Mouse (Mus musculus): Measurements from ENCODE around the gene Sema4d. TPM values are rescaled to one million over a fixed set of nuclear protein-coding genes. Genes with fewer than 3 reads are reported as not detected.

Sema4d gene
- polyA plus RNA-seq, 2 experiments, result 6.8 to 8.5 TPM

DNA sequence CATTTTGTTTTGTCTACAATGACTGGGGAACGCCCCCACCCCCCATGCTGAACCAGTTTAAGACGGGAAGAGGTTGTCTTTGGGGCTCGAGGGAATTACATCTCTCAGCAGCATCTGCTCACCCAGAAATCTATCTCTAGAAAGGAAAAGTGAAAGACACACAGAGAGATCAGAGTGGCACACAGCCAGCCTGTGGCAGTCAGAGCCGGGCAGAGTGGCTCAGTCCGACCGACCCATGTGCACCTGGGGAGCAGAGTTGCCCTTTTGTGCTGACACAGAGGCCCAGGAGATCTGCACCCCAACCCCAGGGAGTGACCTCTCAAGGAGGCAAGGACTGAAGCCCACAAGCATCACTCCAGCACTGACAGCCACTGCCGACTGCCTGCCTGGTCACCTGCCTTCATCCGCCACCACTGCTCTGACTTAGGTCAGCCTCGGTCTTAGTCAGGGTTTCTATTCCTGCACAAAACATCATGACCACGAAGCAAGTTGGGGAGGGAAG, 50.9 kb downstream of the Sema4d start:
- DNase-seq (ENCODE audit: low spot score), result no peak
- no peak overlapping the region for H3K27ac ChIP-seq (replicated peaks; ENCODE audit: low read depth, low read length)
- H3K9me3 ChIP-seq (ENCODE audit: control insufficient read depth, low read length), result no peaks in the 10 kb centered on the region
- H3K36me3 ChIP-seq (ENCODE audit: control insufficient read depth, insufficient read depth, low read length), result no peaks in the 10 kb centered on the region
- H3K4me2 ChIP-seq (replicated peaks; ENCODE audit: low read depth, low read length, severe bottlenecking), result no peak overlapping the region
- peaks cover 2% of the 10 kb centered on the region for H3K4me1 ChIP-seq (ENCODE audit: control insufficient read depth, insufficient read depth, low read length)
- 77% methylated on average over 10 of the region's 10 CpGs for WGBS
- no peak overlapping the region for H3K4me3 ChIP-seq (replicated peaks; ENCODE audit: low read length)
- H3K27me3 ChIP-seq (ENCODE audit: control insufficient read depth, insufficient read depth, low read length), result no peaks in the 10 kb centered on the region
- no peak for TF ChIP-seq POLR2A (IDR thresholded peaks at IDR 0.05; ENCODE audit: borderline replicate concordance, extremely low read depth, insufficient read depth, insufficient read length)
- ATAC-seq (ENCODE audit: low FRiP score, low read depth), result no peak
- H3K9ac ChIP-seq (ENCODE audit: low read depth, low read length, severe bottlenecking), result no peak overlapping the region

DNA sequence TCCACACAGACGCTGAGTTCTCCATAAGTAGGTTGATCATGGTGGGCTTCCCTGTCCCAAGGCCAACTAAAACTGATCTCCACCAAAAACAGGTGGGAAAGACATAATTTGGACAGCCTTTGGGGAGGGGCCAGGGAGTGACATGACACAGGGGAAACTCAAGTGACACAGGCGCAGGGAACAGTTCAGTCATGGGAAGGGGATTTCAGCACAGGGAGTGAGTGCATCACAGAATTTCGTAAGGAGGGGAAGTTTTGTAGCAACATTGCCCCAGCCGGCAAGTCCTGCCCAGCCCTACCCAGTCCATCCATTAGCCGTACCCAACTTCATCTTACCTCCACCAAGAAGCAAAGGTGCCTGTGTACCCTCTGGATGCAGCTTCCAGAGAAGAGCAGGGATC, 52.8 kb downstream of the Sema4d start:
- Histone ChIP-seq H3K4me1 (ENCODE audit: control insufficient read depth, insufficient read depth, low read length) (no peaks in the 10 kb centered on the region; the same call in 1 of the 2 replicates), H3K4me3 (replicated peaks; ENCODE audit: low read length) (no peak overlapping the region), H3K27ac (replicated peaks; ENCODE audit: low read depth, low read length) (no peak overlapping the region), H3K9me3 (ENCODE audit: control insufficient read depth, low read length) (no peaks in the 10 kb centered on the region), H3K9ac (ENCODE audit: low read depth, low read length, severe bottlenecking) (no peak overlapping the region), H3K27me3 (ENCODE audit: control insufficient read depth, insufficient read depth, low read length) (no peaks in the 10 kb centered on the region), H3K4me2 (replicated peaks; ENCODE audit: low read depth, low read length, severe bottlenecking) (no peak overlapping the region), H3K36me3 (ENCODE audit: control insufficient read depth, insufficient read depth, low read length) (no peaks in the 10 kb centered on the region)
- no peak for DNase-seq (ENCODE audit: low spot score)
- WGBS, result 81% methylated on average over 5 of the region's 5 CpGs
- ATAC-seq (ENCODE audit: low FRiP score, low read depth), result no peak
- no peak for TF ChIP-seq POLR2A (IDR thresholded peaks at IDR 0.05; ENCODE audit: borderline replicate concordance, extremely low read depth, insufficient read depth, insufficient read length)

DNA sequence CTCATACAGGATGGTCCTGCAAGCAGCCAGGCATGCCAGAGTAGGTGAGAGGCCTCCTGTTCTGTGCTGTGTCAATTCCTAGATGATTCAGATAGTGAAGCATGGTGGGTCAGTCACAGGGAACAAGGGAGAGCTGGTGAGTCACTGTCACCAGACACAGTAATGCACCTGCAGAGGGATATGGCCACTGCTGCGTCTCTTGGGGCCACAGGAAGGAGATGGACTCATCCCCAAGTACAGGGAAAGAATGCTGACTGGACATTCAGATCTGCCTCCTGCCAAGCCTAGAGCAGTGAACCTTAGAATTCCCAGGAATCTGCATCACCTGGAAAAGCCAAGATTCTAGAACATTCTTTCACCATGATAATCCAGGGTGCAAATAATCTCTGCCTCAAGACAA, 53.8 kb downstream of the Sema4d start:
- H3K4me2 ChIP-seq (replicated peaks; ENCODE audit: low read depth, low read length, severe bottlenecking), result no peak overlapping the region
- no peaks in the 10 kb centered on the region; the same call in 1 of the 2 replicates for H3K4me1 ChIP-seq (ENCODE audit: control insufficient read depth, insufficient read depth, low read length)
- no peak for ATAC-seq (ENCODE audit: low FRiP score, low read depth)
- H3K27ac ChIP-seq (replicated peaks; ENCODE audit: low read depth, low read length), result no peak overlapping the region
- DNase-seq (ENCODE audit: low spot score), result no peak
- H3K4me3 ChIP-seq (replicated peaks; ENCODE audit: low read length), result no peak overlapping the region
- no peak for TF ChIP-seq POLR2A (IDR thresholded peaks at IDR 0.05; ENCODE audit: borderline replicate concordance, extremely low read depth, insufficient read depth, insufficient read length)
- WGBS, result 91% methylated on average over 1 of the region's 1 CpGs
- H3K27me3 ChIP-seq (ENCODE audit: control insufficient read depth, insufficient read depth, low read length), result no peaks in the 10 kb centered on the region
- no peaks in the 10 kb centered on the region for H3K36me3 ChIP-seq (ENCODE audit: control insufficient read depth, insufficient read depth, low read length)
- H3K9ac ChIP-seq (ENCODE audit: low read depth, low read length, severe bottlenecking), result no peak overlapping the region
- H3K9me3 ChIP-seq (ENCODE audit: control insufficient read depth, low read length), result no peaks in the 10 kb centered on the region

GRCm38 (mm10) chr13:51738531-51739117, 54.9 kb downstream of the Sema4d start:
- WGBS, result 93% methylated on average over 11 of the region's 11 CpGs
- no peak for DNase-seq (ENCODE audit: low spot score)
- no peak for TF ChIP-seq POLR2A (IDR thresholded peaks at IDR 0.05; ENCODE audit: borderline replicate concordance, extremely low read depth, insufficient read depth, insufficient read length)
- Histone ChIP-seq H3K27me3 (ENCODE audit: control insufficient read depth, insufficient read depth, low read length) (no peaks in the 10 kb centered on the region), H3K9me3 (ENCODE audit: control insufficient read depth, low read length) (no peaks in the 10 kb centered on the region), H3K4me2 (replicated peaks; ENCODE audit: low read depth, low read length, severe bottlenecking) (no peak overlapping the region), H3K36me3 (ENCODE audit: control insufficient read depth, insufficient read depth, low read length) (no peaks in the 10 kb centered on the region), H3K27ac (replicated peaks; ENCODE audit: low read depth, low read length) (no peak overlapping the region), H3K9ac (ENCODE audit: low read depth, low read length, severe bottlenecking) (no peak overlapping the region), H3K4me3 (replicated peaks; ENCODE audit: low read length) (no peak overlapping the region), H3K4me1 (ENCODE audit: control insufficient read depth, insufficient read depth, low read length) (no peaks in the 10 kb centered on the region; the same call in 1 of the 2 replicates)
- no peak for ATAC-seq (ENCODE audit: low FRiP score, low read depth)

DNA sequence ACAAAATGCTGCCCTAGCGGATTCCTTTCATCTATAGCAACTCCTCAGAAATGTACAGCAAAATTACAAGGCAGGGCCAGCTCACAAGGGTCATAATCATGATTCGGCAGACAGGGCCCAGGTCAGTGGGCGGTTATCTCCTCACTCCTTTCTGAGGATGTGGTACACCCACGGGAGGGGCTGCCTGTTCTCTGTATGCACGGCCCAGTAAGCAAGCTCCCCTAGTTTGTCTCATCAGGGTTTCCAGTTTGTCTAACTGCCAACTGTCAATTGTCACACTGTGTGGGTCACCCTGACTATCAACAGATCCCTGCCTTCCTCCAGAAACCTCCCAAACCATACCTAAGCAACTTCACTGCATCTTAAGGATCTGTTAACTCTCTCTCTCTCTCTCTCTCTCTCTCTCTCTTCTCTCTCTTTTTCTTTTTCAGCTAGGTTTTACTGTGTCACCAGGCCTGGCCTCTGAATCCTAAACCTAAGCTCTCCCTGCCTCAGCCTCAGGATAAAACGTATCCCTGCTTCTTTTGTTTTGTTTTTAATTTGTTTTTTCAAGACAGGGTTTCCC, 55.5 kb downstream of the Sema4d start:
- no peaks in the 10 kb centered on the region for H3K36me3 ChIP-seq (ENCODE audit: control insufficient read depth, insufficient read depth, low read length)
- no peak overlapping the region for H3K27ac ChIP-seq (replicated peaks; ENCODE audit: low read depth, low read length)
- WGBS, result 70% methylated on average over 6 of the region's 6 CpGs
- H3K9me3 ChIP-seq (ENCODE audit: control insufficient read depth, low read length), result no peaks in the 10 kb centered on the region
- no peak overlapping the region for H3K4me3 ChIP-seq (replicated peaks; ENCODE audit: low read length)
- H3K4me1 ChIP-seq (ENCODE audit: control insufficient read depth, insufficient read depth, low read length), result no peaks in the 10 kb centered on the region; the same call in 1 of the 2 replicates
- no peak overlapping the region for H3K9ac ChIP-seq (ENCODE audit: low read depth, low read length, severe bottlenecking)
- no peak for ATAC-seq (ENCODE audit: low FRiP score, low read depth)
- DNase-seq (ENCODE audit: low spot score), result no peak
- TF ChIP-seq POLR2A (IDR thresholded peaks at IDR 0.05; ENCODE audit: borderline replicate concordance, extremely low read depth, insufficient read depth, insufficient read length), result no peak
- no peak overlapping the region for H3K4me2 ChIP-seq (replicated peaks; ENCODE audit: low read depth, low read length, severe bottlenecking)
- H3K27me3 ChIP-seq (ENCODE audit: control insufficient read depth, insufficient read depth, low read length), result no peaks in the 10 kb centered on the region
